Mouse (Mus musculus) bone marrow macrophage, adult 2 months (primary cell): Measurements from ENCODE around the gene Gm49318. TPM values are rescaled to one million over a fixed set of nuclear protein-coding genes. Genes with fewer than 3 reads are reported as not detected.

Experiments
- H3K27ac ChIP-seq: 2 replicates; pipeline ENCODE4 v1.5.1; 2012; ENCODE audit warnings: low read depth, low read length; ENCODE audit not compliant: insufficient read depth
- H3K4me1 ChIP-seq: 2 replicates; pipeline ENCODE4 v1.6.1; 2012; ENCODE audit warnings: low read length; ENCODE audit not compliant: control insufficient read depth, insufficient read depth
- H3K4me3 ChIP-seq: 2 replicates; pipeline ENCODE4 v1.5.1; 2012; ENCODE audit warnings: mild to moderate bottlenecking, low read length, moderate library complexity; ENCODE audit not compliant: insufficient read depth
- CTCF ChIP-seq: IDR thresholded peaks from 2 replicates; pipeline ENCODE4 v1.5.1; 2012; ENCODE audit warnings: low read depth, mild to moderate bottlenecking, low read length, moderate library complexity
- POLR2A ChIP-seq: IDR thresholded peaks from 2 replicates; pipeline ENCODE4 v1.6.1; 2012; ENCODE audit warnings: mild to moderate bottlenecking, low read depth, low read length, borderline replicate concordance
- polyA plus RNA-seq: library from polyadenylated mRNA; stranded (reverse); fragments of >200 nt; gene quantifications from 2 replicates; pipeline ENCODE4 v1.2.4, GENCODE M21; 2012; ENCODE audit not compliant: missing spikeins, insufficient read depth, insufficient read length

Gm49318 gene
- polyA plus RNA-seq, 1 experiment = not detected

DNA sequence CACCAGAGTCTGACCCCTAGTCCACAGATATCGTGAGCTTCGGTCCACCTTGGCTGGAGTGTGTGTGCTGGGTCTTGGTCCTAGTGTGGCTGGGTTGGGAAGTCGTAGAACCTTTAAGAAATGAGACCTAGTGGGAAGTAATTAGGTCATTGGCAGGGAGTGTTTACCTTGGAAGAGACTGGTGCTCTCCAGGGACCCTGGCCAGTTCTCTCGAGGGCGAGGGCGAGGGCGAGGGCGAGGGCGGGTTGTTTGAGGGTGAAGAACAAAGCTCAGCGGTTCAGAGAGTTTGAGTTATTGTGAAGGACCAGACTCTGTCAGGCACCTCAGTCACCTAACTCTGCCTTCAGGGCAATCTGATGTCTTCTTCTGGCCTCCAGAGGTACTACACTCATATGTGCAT is 33.2 kb downstream of the Gm49318 start:
- Histone ChIP-seq H3K4me3 (no peak overlapping the region), H3K27ac (no peak overlapping the region), H3K4me1 (no peaks in the 10 kb centered on the region)
- TF ChIP-seq CTCF = no peak
- no peak for TF ChIP-seq POLR2A

GRCm38 (mm10) chr9:22035300-22036044 is 35.6 kb downstream of the Gm49318 start:
- no peaks in the 10 kb centered on the region for H3K4me1 ChIP-seq
- no peak overlapping the region for H3K4me3 ChIP-seq
- TF ChIP-seq CTCF (no peak), POLR2A (no peak)
- no peak overlapping the region for H3K27ac ChIP-seq

DNA sequence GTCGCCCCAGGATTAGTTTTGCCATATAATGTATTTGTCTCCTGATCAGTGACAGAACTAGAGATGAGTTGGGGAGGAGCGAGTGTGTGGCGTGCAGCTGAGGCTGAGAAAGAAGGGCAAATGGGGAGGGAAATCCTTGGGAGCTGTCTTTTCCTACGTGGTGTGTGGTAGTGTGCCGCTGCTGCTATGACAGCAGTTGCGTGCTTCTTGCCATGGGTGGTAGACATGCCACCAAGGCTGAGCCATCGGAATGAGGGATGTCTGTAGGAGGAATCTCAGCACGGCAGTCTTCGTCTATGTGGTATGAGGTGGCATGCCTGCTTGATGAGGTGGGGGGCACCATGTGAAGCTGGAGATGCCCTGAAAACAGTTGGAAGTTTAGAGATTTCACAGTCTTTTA is 40.7 kb downstream of the Gm49318 start:
- Histone ChIP-seq H3K4me1 (no peaks in the 10 kb centered on the region), H3K4me3 (no peak overlapping the region), H3K27ac (no peak overlapping the region)
- TF ChIP-seq POLR2A (no peak), CTCF (no peak)

DNA sequence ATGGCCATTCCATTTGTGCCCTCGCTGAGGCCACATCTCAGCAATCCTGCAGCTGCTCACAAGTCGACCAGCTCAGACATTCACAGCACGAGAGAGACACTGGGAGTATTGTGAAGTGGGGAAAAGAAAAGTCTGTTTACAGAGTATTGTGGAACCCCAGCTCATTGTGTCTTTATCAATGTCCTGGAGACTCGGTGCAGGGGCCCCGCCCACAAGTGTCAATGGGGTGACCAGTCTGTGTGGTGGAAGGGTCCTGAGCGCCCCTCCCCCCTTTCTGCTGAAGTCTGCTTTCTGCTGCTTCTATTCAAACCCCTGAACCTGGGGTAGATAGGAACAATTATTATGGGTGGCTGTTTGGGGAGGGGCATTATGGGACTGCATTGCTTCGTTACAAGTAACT is 42.6 kb downstream of the Gm49318 start:
- no peaks in the 10 kb centered on the region for H3K4me1 ChIP-seq
- no peak overlapping the region for H3K4me3 ChIP-seq
- TF ChIP-seq CTCF = no peak
- no peak for TF ChIP-seq POLR2A
- H3K27ac ChIP-seq = no peak overlapping the region

GRCm38 (mm10) chr9:22024592-22024991 is 46.5 kb downstream of the Gm49318 start:
- H3K4me1 ChIP-seq = no peaks in the 10 kb centered on the region
- no peak for TF ChIP-seq CTCF
- TF ChIP-seq POLR2A = no peak

DNA sequence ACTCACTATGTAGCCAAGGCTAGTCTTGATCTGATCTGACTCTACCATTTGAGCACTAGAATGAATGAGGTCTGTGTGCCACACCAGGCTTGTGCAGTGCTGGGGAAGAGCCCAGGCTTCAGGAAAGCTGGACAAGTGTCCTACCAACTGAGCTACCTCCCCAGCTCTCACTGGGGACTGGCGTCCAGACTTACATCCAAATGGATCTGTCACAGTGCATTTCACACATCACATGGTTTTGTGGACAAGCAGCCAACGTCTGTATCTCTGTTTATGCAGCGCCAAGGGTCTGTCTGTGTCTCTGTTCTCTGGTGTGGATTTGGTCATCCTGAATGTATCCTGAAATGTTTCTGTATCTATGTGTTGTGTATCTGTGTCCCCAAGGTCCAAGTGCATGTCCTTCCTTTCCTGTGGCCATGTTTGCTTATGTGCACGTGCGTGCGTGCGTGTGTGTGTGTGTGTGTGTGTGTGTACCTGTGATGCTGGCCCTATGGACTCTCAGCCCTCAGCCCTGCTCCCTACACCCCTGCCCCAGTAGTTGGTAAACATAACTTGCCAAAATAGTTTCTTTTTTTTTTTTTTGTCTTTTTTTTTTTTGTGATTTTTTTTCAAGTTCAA is 53.7 kb downstream of the Gm49318 start:
- peaks cover 8% of the 10 kb centered on the region for H3K4me1 ChIP-seq
- no peak overlapping the region for H3K27ac ChIP-seq
- TF ChIP-seq POLR2A (no peak), CTCF (no peak)
- no peak overlapping the region for H3K4me3 ChIP-seq

More at GRCm38 (mm10) chr9:22024592-22024991, 46.5 kb downstream of the Gm49318 start:
- no peak overlapping the region for H3K4me3 ChIP-seq
- H3K27ac ChIP-seq = no peak overlapping the region

DNA sequence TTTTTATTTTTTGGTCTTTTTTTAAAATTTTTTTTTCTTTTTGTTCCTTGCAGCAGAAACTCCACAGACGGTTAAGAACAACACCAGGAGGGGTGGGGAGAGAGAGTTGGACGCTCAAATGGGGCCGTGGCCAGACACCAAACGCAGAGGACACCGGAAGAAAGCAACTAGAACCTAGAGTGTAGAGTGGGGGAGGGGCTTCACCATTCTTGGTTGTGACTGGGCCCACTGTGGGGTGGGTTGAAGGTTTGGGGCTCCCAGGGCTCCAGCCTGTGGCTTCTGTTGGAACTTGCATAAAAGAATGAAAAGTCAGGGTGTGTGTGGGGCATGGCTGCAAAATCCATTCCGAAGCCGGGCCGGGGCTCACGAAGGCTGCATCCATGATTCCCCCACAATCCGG is 54.8 kb downstream of the Gm49318 start:
- peaks cover 8% of the 10 kb centered on the region for H3K4me1 ChIP-seq
- no peak overlapping the region for H3K27ac ChIP-seq
- TF ChIP-seq CTCF (no peak), POLR2A (no peak)
- no peak overlapping the region for H3K4me3 ChIP-seq

DNA sequence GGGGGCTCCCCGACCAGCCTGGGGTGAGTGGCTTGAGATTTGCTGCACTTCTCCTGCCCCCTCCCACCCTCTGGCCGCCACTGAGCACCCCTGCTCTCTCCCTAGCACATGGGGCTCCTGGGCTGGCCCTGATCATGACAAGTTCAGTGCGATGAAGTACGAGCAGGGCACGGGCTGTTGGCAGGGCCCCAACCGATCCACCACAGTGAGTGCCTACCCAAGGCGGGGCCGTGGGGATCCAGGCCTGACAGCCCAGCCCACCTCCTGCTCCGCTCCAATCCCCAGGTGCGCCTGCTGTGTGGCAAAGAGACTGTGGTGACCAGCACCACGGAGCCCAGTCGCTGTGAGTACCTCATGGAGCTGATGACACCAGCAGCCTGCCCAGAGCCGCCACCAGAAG is 58.3 kb downstream of the Gm49318 start:
- H3K4me1 ChIP-seq = peaks cover 8% of the 10 kb centered on the region
- H3K4me3 ChIP-seq = no peak overlapping the region
- TF ChIP-seq POLR2A (no peak), CTCF (no peak)
- H3K27ac ChIP-seq = no peak overlapping the region

DNA sequence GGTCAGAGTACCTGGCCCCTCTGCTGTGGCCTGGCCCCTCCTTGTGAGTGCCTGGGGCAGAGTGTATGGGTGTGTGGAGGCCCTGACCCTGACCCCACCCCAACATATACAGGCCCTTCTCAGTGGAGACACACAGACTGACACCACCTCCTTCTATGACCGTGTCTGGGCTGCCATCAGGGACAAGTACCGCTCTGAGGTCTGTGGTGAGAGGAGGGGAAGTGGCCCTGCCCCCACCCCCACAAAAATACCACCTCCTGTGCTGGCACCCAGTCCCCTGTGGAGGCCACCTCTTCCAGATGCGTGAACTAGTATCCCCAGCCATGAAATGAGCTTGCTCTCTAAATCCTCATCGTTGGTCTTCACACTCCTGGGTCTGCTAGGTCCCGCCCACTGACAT is 60.0 kb downstream of the Gm49318 start:
- Histone ChIP-seq H3K4me1 (peaks cover 3% of the 10 kb centered on the region; the same call in 1 of the 2 replicates), H3K27ac (no peak overlapping the region), H3K4me3 (no peak overlapping the region)
- TF ChIP-seq POLR2A (no peak), CTCF (no peak)

DNA sequence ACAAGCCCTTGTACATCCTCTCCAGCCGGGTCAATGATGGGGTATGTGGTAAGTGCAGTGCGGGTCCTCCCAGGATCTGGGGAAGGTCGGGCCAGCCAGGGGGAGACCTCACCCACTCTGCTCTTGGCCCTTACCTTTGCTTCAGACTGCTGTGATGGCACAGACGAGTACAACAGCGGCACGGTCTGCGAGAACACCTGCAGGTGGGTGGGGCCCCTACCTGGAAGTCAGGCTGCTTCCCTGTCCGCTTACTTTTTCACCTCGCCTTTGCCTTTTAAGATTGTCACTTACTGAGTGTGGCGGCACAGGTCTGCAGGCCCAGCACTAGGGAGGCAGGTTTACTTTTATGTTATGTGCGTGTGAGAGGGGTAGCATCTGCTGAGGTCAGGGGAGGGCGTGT is 66.5 kb downstream of the Gm49318 start:
- Histone ChIP-seq H3K4me3 (no peak overlapping the region), H3K4me1 (peaks cover 12% of the 10 kb centered on the region), H3K27ac (no peak overlapping the region)
- TF ChIP-seq POLR2A (no peak), CTCF (no peak)
